Comparison of ENCODE assay signal across 8 mouse cellular contexts in the genomic region with DNA sequence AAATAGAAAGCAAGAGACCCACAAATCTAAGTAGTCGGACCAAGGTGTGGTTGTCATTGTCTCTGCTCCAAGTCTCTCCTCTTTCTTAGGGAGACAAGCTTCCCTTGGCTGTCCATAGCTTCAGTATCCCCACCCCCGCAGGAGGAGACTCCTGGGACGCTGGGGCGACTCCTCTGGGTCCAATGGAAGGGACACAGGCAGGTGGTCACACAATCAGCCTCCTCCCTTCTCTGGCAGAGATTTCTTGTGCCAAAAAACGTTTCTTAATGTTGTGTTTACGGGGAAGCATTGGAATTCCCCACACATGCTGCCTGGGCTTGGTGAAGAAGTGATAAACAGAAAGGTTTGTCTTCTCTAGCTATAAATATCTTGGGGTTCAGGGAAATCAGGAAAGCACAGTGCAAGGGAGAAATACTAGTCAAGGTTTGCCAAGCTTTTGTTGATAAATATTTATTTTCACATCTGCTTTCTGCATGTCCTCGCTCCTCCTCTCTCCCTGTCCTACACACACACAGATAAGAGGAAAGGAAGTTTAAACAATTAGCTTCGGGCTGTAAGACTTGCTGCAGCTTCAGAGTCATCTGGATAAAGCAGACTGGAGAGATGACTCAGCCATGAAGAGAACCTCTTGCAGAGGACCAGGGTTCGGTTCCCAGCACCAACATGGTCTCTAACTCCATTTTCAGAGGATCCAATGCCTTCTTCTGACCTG. TPM values are rescaled to one million over a fixed set of nuclear protein-coding genes. Genes with fewer than 3 reads are reported as not detected.
DNase-seq lines count a peak whose midpoint lies in the region; ATAC-seq and TF ChIP-seq lines count a peak whose summit lies in the region.

No protein-coding gene starts in this region.

- no peak for ATAC-seq in megakaryocyte, adult 5-6 weeks (ENCODE audit: poor library complexity, severe bottlenecking)
- no peak for ATAC-seq in heart, embryonic 14.5 days (ENCODE audit: insufficient number of reproducible peaks, insufficient read depth, low FRiP score, low read depth)
- no peak for ATAC-seq in kidney, postnatal 0 days (replicated peaks; ENCODE audit: low FRiP score, low read depth)
- ATAC-seq in midbrain, embryonic 16.5 days: no peak; the same call in 1 of the 2 replicates

- H3K4me2 ChIP-seq in heart, embryonic 14.5 days (ENCODE audit: low read length): peak overlapping the region; percentile 50
- peak overlapping the region; percentile 32 for H3K4me2 ChIP-seq in kidney, postnatal 0 days (ENCODE audit: low read length)
- H3K4me2 ChIP-seq in midbrain, embryonic 16.5 days (ENCODE audit: low read length): peak overlapping the region; percentile 49

- no peak for TF ChIP-seq CTCF in kidney, postnatal 0 days (IDR thresholded peaks at IDR 0.05; ENCODE audit: low read depth)

- no peaks in the 10 kb centered on the region for H3K27me3 ChIP-seq in megakaryocyte, embryonic 14.5 days (replicated peaks)
- no peaks in the 10 kb centered on the region for H3K27me3 ChIP-seq in heart, embryonic 14.5 days (ENCODE audit: control insufficient read depth, insufficient read depth, low read length)
- H3K27me3 ChIP-seq in kidney, postnatal 0 days (ENCODE audit: insufficient read depth, low read length): no peaks in the 10 kb centered on the region
- no peaks in the 10 kb centered on the region for H3K27me3 ChIP-seq in midbrain, embryonic 16.5 days (ENCODE audit: control insufficient read depth, insufficient read depth, low read depth, low read length)

- H3K36me3 ChIP-seq in megakaryocyte, embryonic 14.5 days (replicated peaks; ENCODE audit: low read length): peaks cover 24% of the 10 kb centered on the region
- no peaks in the 10 kb centered on the region for H3K36me3 ChIP-seq in heart, embryonic 14.5 days (ENCODE audit: control insufficient read depth, insufficient read depth, low read length)
- H3K36me3 ChIP-seq in kidney, postnatal 0 days (ENCODE audit: insufficient read depth, low read length): no peaks in the 10 kb centered on the region
- H3K36me3 ChIP-seq in midbrain, embryonic 16.5 days (ENCODE audit: control insufficient read depth, insufficient read depth, low read length): no peaks in the 10 kb centered on the region

- peak overlapping the region; percentile 50 for H3K9ac ChIP-seq in heart, embryonic 14.5 days (ENCODE audit: low read length)
- H3K9ac ChIP-seq in kidney, postnatal 0 days (ENCODE audit: low read depth, low read length): no peak overlapping the region
- H3K9ac ChIP-seq in midbrain, embryonic 16.5 days (ENCODE audit: low read depth, low read length): peak overlapping the region; percentile 30; the same call in 1 of the 2 replicates

- H3K27ac ChIP-seq in heart, embryonic 14.5 days (replicated peaks in 1 of 2; ENCODE audit: control insufficient read depth in 1 of 2, insufficient read depth in 1 of 2, low read depth in 2 of 2, low read length in 2 of 2): peak overlapping the region; percentile 2 to 25; a peak in 2 of 4 replicates
- no peak overlapping the region for H3K27ac ChIP-seq in kidney, postnatal 0 days
- H3K27ac ChIP-seq in midbrain, embryonic 16.5 days (ENCODE audit: low read length): peak overlapping the region; percentile 53

- WGBS in heart, embryonic 14.5 days: 40% methylated on average over 9 of the region's 9 CpGs
- WGBS in kidney, postnatal 0 days: 37% methylated on average over 9 of the region's 9 CpGs
- 41% methylated on average over 9 of the region's 9 CpGs for WGBS in midbrain, embryonic 16.5 days

- no peak for DNase-seq in kidney, postnatal 0 days (ENCODE audit: low spot score)
- no peak for DNase-seq in T-cell, adult 2 months (ENCODE audit: low spot score)
- DNase-seq in spleen, adult 18-20 months: no peak
- no peak for DNase-seq in urinary bladder, postnatal 10 days (ENCODE audit: low spot score)

- H3K9me3 ChIP-seq in megakaryocyte, embryonic 14.5 days: peaks cover 19% of the 10 kb centered on the region
- no peaks in the 10 kb centered on the region for H3K9me3 ChIP-seq in heart, embryonic 14.5 days (ENCODE audit: control insufficient read depth, low read length)
- H3K9me3 ChIP-seq in kidney, postnatal 0 days (replicated peaks; ENCODE audit: low read length): no peaks in the 10 kb centered on the region
- no peaks in the 10 kb centered on the region; the same call in 1 of the 2 replicates for H3K9me3 ChIP-seq in midbrain, embryonic 16.5 days (replicated peaks; ENCODE audit: control insufficient read depth, low read length, poor library complexity, severe bottlenecking)

- H3K4me1 ChIP-seq in megakaryocyte, embryonic 14.5 days: peaks cover 93% of the 10 kb centered on the region
- H3K4me1 ChIP-seq in heart, embryonic 14.5 days (ENCODE audit: control insufficient read depth in 2 of 2, insufficient read depth in 2 of 2, low read length in 2 of 2): peaks cover 7 to 12% of the 10 kb centered on the region in 2 experiments; a peak in 3 of 4 replicates
- peaks cover 10% of the 10 kb centered on the region; the same call in 1 of the 2 replicates for H3K4me1 ChIP-seq in kidney, postnatal 0 days (replicated peaks; ENCODE audit: insufficient read depth, low read length)
- peaks cover 10% of the 10 kb centered on the region for H3K4me1 ChIP-seq in midbrain, embryonic 16.5 days (ENCODE audit: control insufficient read depth, insufficient read depth, low read length)

- H3K4me3 ChIP-seq in megakaryocyte, embryonic 14.5 days (replicated peaks): peak overlapping the region; percentile 89
- H3K4me3 ChIP-seq in heart, embryonic 14.5 days (ENCODE audit: control insufficient read depth in 1 of 2, insufficient read depth in 1 of 2, low read depth in 1 of 2, low read length in 2 of 2): peak overlapping the region in 1 of 2 experiments; percentile 22; a peak in 2 of 4 replicates
- H3K4me3 ChIP-seq in kidney, postnatal 0 days (replicated peaks; ENCODE audit: low read depth, low read length): no peak overlapping the region
- no peak overlapping the region for H3K4me3 ChIP-seq in midbrain, embryonic 16.5 days (ENCODE audit: low read depth, low read length)

RNA-seq across cellular contexts. Expression of gene Gm5148, which starts 34.5 kb away (rescaled TPM):
- polyA plus RNA-seq in megakaryocyte, embryonic 14.5 days (2012; ENCODE audit: insufficient read depth, low replicate concordance): not detected in 2 replicates
- total RNA-seq in megakaryocyte, adult 5-6 weeks (2015): 0.13 TPM in 1 of 2 replicates, not detected in the other
- total RNA-seq in megakaryocyte, adult 5-6 weeks (2017): 12.9 and 15.8 TPM in 2 replicates
- polyA plus RNA-seq in heart, embryonic 14.5 days (2014; fragmentation: Nextera tagmentation; extraction: Ambion mirVana): 2.7 and 3.7 TPM in 2 replicates
- 11.4 and 14.4 TPM in 2 replicates for polyA plus RNA-seq in kidney, postnatal 0 days (2015; fragmentation: Nextera tagmentation; extraction: Ambion mirVana)
- 16.1 and 16.2 TPM in 2 replicates for polyA plus RNA-seq in midbrain, embryonic 16.5 days (2015; fragmentation: Nextera tagmentation; extraction: Ambion mirVana)
